Mouse (Mus musculus) ZHBTc4 (cell line): ENCODE measurements at regions not wholly inside any gene's neighbourhood (a gene's known extent, or its start where the extent isn't known, plus 50 kb on each side); places are given as distances from the start of the nearest gene placed in this dataset.
A peak's percentile ranks its signal among the peaks of the same experiment; 100 is the strongest.

Experiments
- DNase-seq: peaks from one replicate; pipeline ENCODE4 v3.0.0-alpha.2; 2011; ENCODE audit warnings: low read depth, low spot score

GRCm38 (mm10) chr2:97706651-97707050 lies 955.4 kb upstream of the Gm10801 start:
- DNase-seq, result no peak

GRCm38 (mm10) chr2:97707243-97707642 lies 954.8 kb upstream of the Gm10801 start:
- no peak for DNase-seq

- DNase-seq, result no peak
Measured at GRCm38 (mm10) chr2:97707741-97708140, 954.3 kb upstream of the Gm10801 start.

- no peak for DNase-seq
Measured at GRCm38 (mm10) chr2:97725166-97725565, 936.9 kb upstream of the Gm10801 start.

GRCm38 (mm10) chr2:97768850-97769249 lies 893.2 kb upstream of the Gm10801 start:
- no peak for DNase-seq

- no peak for DNase-seq
Measured at GRCm38 (mm10) chr2:97777929-97778328, 884.1 kb upstream of the Gm10801 start.

GRCm38 (mm10) chr2:97780001-97780400 lies 882.0 kb upstream of the Gm10801 start:
- DNase-seq, result peak; percentile 61
